Mouse (Mus musculus) lung, adult 2 months (tissue): ENCODE measurements around the gene Ap4m1.

Experiments used
- CTCF ChIP-seq: fragments of 200-500 bp; IDR thresholded peaks from 2 replicates; pipeline ENCODE4 v1.5.1; 2011; ENCODE audit warnings: mild to moderate bottlenecking, low read length, control low read depth; ENCODE audit not compliant: insufficient read depth
- POLR2A ChIP-seq: fragments of 200-500 bp; IDR thresholded peaks from 2 replicates; pipeline ENCODE4 v1.6.1; 2011; ENCODE audit warnings: low read depth, mild to moderate bottlenecking, control low read depth, low read length, borderline replicate concordance; ENCODE audit errors: extremely low read depth

DNA sequence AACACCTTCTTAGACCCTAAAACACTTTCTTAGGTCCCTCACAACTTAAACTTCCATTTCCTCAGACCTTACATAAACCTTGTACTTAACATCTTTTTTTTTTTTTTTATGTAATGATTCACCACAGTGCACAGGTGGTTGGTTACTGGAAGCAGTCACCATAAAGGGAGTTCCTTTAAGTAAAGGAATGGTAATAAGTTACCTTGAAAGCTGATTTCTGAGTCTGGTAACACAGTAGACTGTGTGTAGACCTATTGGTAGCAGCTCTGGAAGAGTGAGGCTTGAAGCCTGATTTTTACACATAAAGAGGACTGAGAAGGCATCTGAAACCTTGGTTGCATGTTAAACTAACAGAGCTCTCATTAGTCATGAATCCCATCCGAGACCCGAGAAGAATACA lies 48.1 kb downstream of the Ap4m1 start:
- no peak for TF ChIP-seq POLR2A
- TF ChIP-seq CTCF, result no peak
